Mouse (Mus musculus) megakaryocyte, embryonic 14.5 days (primary cell): ENCODE data around the gene Vmn1r55.

ENCODE experiments used
- FLI1 ChIP-seq: IDR thresholded peaks from 2 replicates; pipeline ENCODE4 v1.6.1; 2012; ENCODE audit warnings: low read length, inconsistent platforms, mixed read lengths
- GATA1 ChIP-seq: IDR thresholded peaks from 3 replicates; pipeline ENCODE4 v1.6.1; 2012; ENCODE audit warnings: mixed read lengths, low read length, inconsistent platforms, borderline replicate concordance

DNA sequence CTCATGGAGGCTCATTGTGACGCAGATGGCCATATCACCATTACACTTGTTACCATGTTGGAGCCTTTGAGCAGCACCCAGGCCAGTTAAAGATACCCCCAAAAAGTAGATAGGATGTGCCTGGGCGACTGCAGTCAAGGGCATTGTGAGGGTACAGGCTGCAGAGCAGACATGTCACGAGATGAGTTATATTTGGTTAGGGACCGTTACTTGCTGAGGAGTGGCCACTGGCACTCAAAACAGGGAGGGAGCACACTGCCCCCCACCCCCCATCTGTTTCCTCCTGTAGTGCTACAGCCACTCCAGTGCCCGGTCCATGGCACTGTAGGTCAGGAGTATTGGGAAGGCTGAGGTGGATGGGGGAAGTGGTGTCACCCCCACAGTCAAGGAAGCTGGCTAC lies 50.7 kb downstream of the Vmn1r55 start:
- TF ChIP-seq GATA1 = no peak
- TF ChIP-seq FLI1 = no peak
